Mouse (Mus musculus) limb, embryonic 14.5 days (tissue): Measurements from ENCODE around the gene Gsdmc3. TPM values are rescaled to one million over a fixed set of nuclear protein-coding genes. Genes with fewer than 3 reads are reported as not detected.
"Not testable (repeated sequence)": the region's sequence is repeated elsewhere in the genome, so short reads cannot be mapped to it uniquely, and the experiment has no call there.

Experiments used
- ATAC-seq: fragments of 200-750 bp; cut with Nextera tagmentation; 2 replicates; pipeline ENCODE4 v1.8.0; 2017; ENCODE audit warnings: low read depth, moderate number of reproducible peaks, moderate TSS enrichment; ENCODE audit not compliant: low FRiP score
- DNase-seq: peaks from one replicate; pipeline ENCODE4 v3.0.0-alpha.2; 2015; ENCODE audit warnings: low spot score
- H3K27ac ChIP-seq: fragments of 300-500 bp; sonication (generic); replicated peaks from 2 replicates; pipeline ENCODE4 v1.5.1; 2014; ENCODE audit warnings: low read depth, mild to moderate bottlenecking, low read length, moderate library complexity, mixed read lengths
- H3K27me3 ChIP-seq: fragments of 300-500 bp; sonication (generic); 2 replicates; pipeline ENCODE4 v1.6.1; 2014; ENCODE audit warnings: low read length, mixed read lengths; ENCODE audit not compliant: control insufficient read depth, insufficient read depth
- H3K36me3 ChIP-seq: fragments of 300-500 bp; sonication (generic); 2 replicates; pipeline ENCODE4 v1.6.1; 2014; ENCODE audit warnings: mild to moderate bottlenecking, low read length, moderate library complexity, mixed read lengths; ENCODE audit not compliant: control insufficient read depth, insufficient read depth
- H3K4me1 ChIP-seq: fragments of 300-500 bp; sonication (generic); 2 replicates; pipeline ENCODE4 v1.6.1; 2014; ENCODE audit warnings: antibody characterized with exemption, low read length, mixed read lengths; ENCODE audit not compliant: control insufficient read depth, insufficient read depth
- H3K4me2 ChIP-seq: fragments of 300-500 bp; sonication (generic); replicated peaks from 2 replicates; pipeline ENCODE4 v1.6.1; 2014; ENCODE audit warnings: low read depth, mild to moderate bottlenecking, low read length, moderate library complexity; ENCODE audit not compliant: severe bottlenecking
- H3K4me3 ChIP-seq: fragments of 300-500 bp; sonication (generic); replicated peaks from 2 replicates; pipeline ENCODE4 v1.5.1; 2014; ENCODE audit warnings: low read length
- H3K9ac ChIP-seq: fragments of 300-500 bp; sonication (generic); 2 replicates; pipeline ENCODE4 v1.6.1; 2014; ENCODE audit warnings: mild to moderate bottlenecking, low read depth, low read length, moderate library complexity; ENCODE audit not compliant: severe bottlenecking
- H3K9me3 ChIP-seq: fragments of 300-500 bp; sonication (generic); 2 replicates; pipeline ENCODE4 v1.6.1; 2016; ENCODE audit warnings: low read length; ENCODE audit not compliant: control insufficient read depth
- WGBS: fragments of 180-500 bp; shearing (Covaris S2); extraction: QIAGEN DNeasy Blood & Tissue Kit; methylation state at CpG from one replicate; pipeline ENCODE4 v1.1.7; 2014; 5-methylcytosine and 5-hydroxymethylcytosine counted together
- polyA plus RNA-seq, 2 experiments: library from polyadenylated mRNA; depleted of rRNA in 1 of 2; stranded (reverse) in 1 of 2; unstranded in 1 of 2; fragments of >200 nt; fragmentation: Nextera tagmentation in 1 of 2; extraction: Ambion mirVana in 1 of 2; gene quantifications; 2 replicates each; pipeline versions ENCODE4 v1.2.1 to v1.2.3; 2012 to 2014

Gsdmc3 gene
- polyA plus RNA-seq, 2 experiments, result 0.03 to 0.08 TPM

- not testable (repeated sequence) for ATAC-seq, H3K4me3 ChIP-seq, H3K4me1 ChIP-seq, H3K36me3 ChIP-seq, H3K9me3 ChIP-seq, H3K4me2 ChIP-seq, H3K27me3 ChIP-seq, H3K9ac ChIP-seq, H3K27ac ChIP-seq
- 39% methylated on average over 9 of the region's 9 CpGs for WGBS
- peak; percentile 39 for DNase-seq
Measured at GRCm38 (mm10) chr15:63895560-63896353, 17.4 kb upstream of the Gsdmc3 start.

DNA sequence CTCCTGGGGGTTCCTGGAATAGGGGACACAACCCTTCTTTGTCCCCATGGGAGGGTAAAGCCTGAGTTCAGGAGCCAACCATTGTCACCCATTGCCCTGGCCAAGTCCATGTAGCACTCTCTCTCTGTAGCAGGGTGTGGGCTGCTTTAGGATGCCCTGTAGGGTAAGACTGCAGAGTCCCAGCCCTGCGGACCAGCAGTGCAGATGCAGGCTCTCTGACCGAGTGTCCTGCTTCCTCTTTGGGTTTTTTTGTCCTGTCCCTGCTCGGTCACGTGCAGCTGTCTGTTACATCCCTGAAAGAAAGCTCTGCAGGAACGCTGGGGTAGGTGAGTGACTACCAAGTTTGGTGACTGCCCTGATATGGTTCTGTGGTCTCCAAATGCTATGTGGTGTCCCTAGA is 10.1 kb upstream of the Gsdmc3 start:
- not testable (repeated sequence) for DNase-seq, H3K4me2 ChIP-seq, H3K27me3 ChIP-seq, H3K4me1 ChIP-seq, H3K27ac ChIP-seq, H3K4me3 ChIP-seq, ATAC-seq, H3K36me3 ChIP-seq, H3K9ac ChIP-seq, H3K9me3 ChIP-seq
- 69% methylated on average over 3 of the region's 5 CpGs for WGBS

DNA sequence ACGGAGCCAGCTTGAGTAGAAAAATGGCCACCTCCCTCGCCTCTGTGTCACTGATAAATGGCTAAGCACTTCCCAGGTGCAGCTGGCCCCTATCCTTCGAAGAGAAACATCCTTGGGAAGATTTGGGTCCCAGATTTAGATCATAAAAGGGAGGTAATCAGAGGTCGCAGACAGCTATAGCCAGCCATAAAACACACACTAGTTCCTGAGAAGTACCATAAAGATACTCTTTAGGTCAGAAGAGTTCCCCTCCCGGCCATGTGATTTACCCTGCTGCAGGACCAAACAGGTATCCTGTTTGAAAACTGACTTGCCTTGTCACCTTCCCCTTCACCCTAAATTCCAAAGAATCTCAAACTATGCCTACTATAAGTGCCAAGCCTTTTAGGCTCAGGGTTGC is 9.6 kb upstream of the Gsdmc3 start:
- H3K27me3 ChIP-seq, H3K9ac ChIP-seq, DNase-seq, H3K27ac ChIP-seq, H3K9me3 ChIP-seq, H3K4me3 ChIP-seq, ATAC-seq, H3K4me2 ChIP-seq, H3K4me1 ChIP-seq, H3K36me3 ChIP-seq: not testable (repeated sequence)
- no CpG with 5 or more reads among the region's 5 CpGs for WGBS

GRCm38 (mm10) chr15:63876160-63876559 is 2.2 kb downstream of the Gsdmc3 start:
- H3K27me3 ChIP-seq, DNase-seq, H3K9ac ChIP-seq, H3K4me1 ChIP-seq, H3K36me3 ChIP-seq, H3K4me3 ChIP-seq, H3K4me2 ChIP-seq, ATAC-seq, H3K9me3 ChIP-seq, H3K27ac ChIP-seq: not testable (repeated sequence)

- not testable (repeated sequence) for H3K36me3 ChIP-seq, DNase-seq, ATAC-seq, H3K27ac ChIP-seq, H3K4me2 ChIP-seq, H3K4me1 ChIP-seq, H3K27me3 ChIP-seq, H3K4me3 ChIP-seq, H3K9me3 ChIP-seq, H3K9ac ChIP-seq
- WGBS, result 41% methylated on average over 5 of the region's 5 CpGs
Measured at GRCm38 (mm10) chr15:63861965-63862364, 16.4 kb downstream of the Gsdmc3 start.

Other genes with a start within 250 kb of the Gsdmc3 start
- 0.10 TPM in 1 of 2 replicates, not detected in the other for gene Gsdmc2, start 33.4 kb downstream of the Gsdmc3 start, polyA plus RNA-seq (2012; rRNA removed)
- not detected in 2 replicates for gene Gsdmc2, start 33.4 kb downstream of the Gsdmc3 start, polyA plus RNA-seq (2014; fragmentation: Nextera tagmentation; extraction: Ambion mirVana)
- 0.08 and 0.09 TPM in 2 replicates for gene Gsdmc4, start 33.7 kb upstream of the Gsdmc3 start, polyA plus RNA-seq (2012; rRNA removed)
- not detected in 2 replicates for gene Gsdmc4, start 33.7 kb upstream of the Gsdmc3 start, polyA plus RNA-seq (2014; fragmentation: Nextera tagmentation; extraction: Ambion mirVana)
- gene Fam49b, start 181.9 kb upstream of the Gsdmc3 start, polyA plus RNA-seq (2012; rRNA removed), result 42.7 and 51.8 TPM in 2 replicates
- gene Fam49b, start 181.9 kb upstream of the Gsdmc3 start, polyA plus RNA-seq (2014; fragmentation: Nextera tagmentation; extraction: Ambion mirVana), result 62.6 and 66.3 TPM in 2 replicates